Comparison of ENCODE assay signal across 14 mouse cellular contexts in the genomic region with DNA sequence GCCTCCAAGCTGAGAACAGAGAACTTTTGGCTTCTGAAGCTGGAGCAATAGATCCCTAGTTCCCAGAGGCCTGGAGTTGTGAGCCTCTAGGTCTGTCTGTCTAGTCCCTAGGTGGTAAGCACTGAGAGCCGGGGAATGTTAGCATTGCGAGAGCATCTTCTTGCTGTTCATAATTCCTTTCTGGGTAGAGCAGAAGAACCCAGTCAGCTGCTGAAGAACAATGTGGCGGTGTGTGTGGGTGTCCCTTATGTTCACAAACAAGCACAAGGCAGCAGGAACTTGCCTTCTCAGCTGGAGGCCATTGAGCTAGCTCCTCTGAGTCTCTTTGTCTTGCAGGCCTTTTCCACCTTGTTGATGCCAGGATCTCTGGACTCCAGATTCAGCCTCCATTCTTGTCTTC.
"Had no signal": no experiment of that assay in that cellular context is flagged by ENCODE, and none has a peak within 500 bp of the region (broad histone marks: within the 10 kb centered on the region; RNA-seq: fewer than 3 reads in every experiment).

No protein-coding gene starts in this region.

- DNase-seq: kidney, adult 11 months; kidney, adult 8-10 months; kidney, postnatal 25 days; liver; lung, adult 18-20 months; lung, postnatal 10 days; lung, postnatal 36 days; retina, postnatal 1 day; right cerebral cortex, postnatal 25 days; spleen, adult 18-20 months; thymus, postnatal 25 days had no signal

- ATAC-seq: intestine, embryonic 15.5 days; liver, embryonic 12.5 days; midbrain, embryonic 15.5 days had no signal
